Mouse (Mus musculus) lung, postnatal 0 days (tissue): Measurements from ENCODE around the gene Blzf1.

Experiments used
- CTCF ChIP-seq: IDR thresholded peaks from 2 replicates; pipeline ENCODE4 v1.5.1; 2016; ENCODE audit warnings: antibody characterized with exemption, mild to moderate bottlenecking
- EP300 ChIP-seq: IDR thresholded peaks from 2 replicates; pipeline ENCODE4 v1.6.1; 2016; ENCODE audit warnings: antibody characterized with exemption, mild to moderate bottlenecking, control low read depth

- TF ChIP-seq CTCF (no peak), EP300 (no peak)
Observed at GRCm38 (mm10) chr1:164317261-164317660, 10.0 kb upstream of the Blzf1 start.
